Mouse (Mus musculus): ENCODE measurements around the gene Tmem107.

- TF ChIP-seq CTCF (IDR thresholded peaks at IDR 0.05) (no peak), EP300 (IDR thresholded peaks at IDR 0.05) (no peak)
These were observed 19.8 kb downstream of the Tmem107 start for GRCm38 (mm10) chr11:69090367-69090766.
